Mouse (Mus musculus) lung, embryonic 15.5 days (tissue): ENCODE measurements around the gene Prkg1. TPM values are rescaled to one million over a fixed set of nuclear protein-coding genes. Genes with fewer than 3 reads are reported as not detected.
A peak's percentile ranks its signal among the peaks of the same experiment; 100 is the strongest.

Source experiments
- ATAC-seq: fragments of 200-750 bp; cut with Nextera tagmentation; 2 replicates; pipeline ENCODE4 v1.8.0; 2017; ENCODE audit warnings: moderate number of reproducible peaks, borderline replicate concordance; ENCODE audit not compliant: low FRiP score, low TSS enrichment; ENCODE audit errors: extremely low read depth
- H3K27ac ChIP-seq: fragments of 300-500 bp; sonication (generic); 2 replicates; pipeline ENCODE4 v1.5.1; 2015; ENCODE audit warnings: moderate library complexity, mild to moderate bottlenecking, inconsistent platforms
- H3K27me3 ChIP-seq: fragments of 300-500 bp; sonication (generic); 2 replicates; pipeline ENCODE4 v1.6.1; 2015; ENCODE audit warnings: inconsistent platforms
- H3K36me3 ChIP-seq: fragments of 300-500 bp; sonication (generic); 2 replicates; pipeline ENCODE4 v1.6.1; 2015; ENCODE audit warnings: inconsistent platforms
- H3K4me1 ChIP-seq: fragments of 300-500 bp; sonication (generic); 2 replicates; pipeline ENCODE4 v1.6.1; 2015; ENCODE audit warnings: inconsistent platforms
- H3K4me2 ChIP-seq: fragments of 300-500 bp; sonication (generic); 2 replicates; pipeline ENCODE4 v1.6.1; 2015; ENCODE audit warnings: inconsistent platforms, mild to moderate bottlenecking, moderate library complexity
- H3K4me3 ChIP-seq: fragments of 300-500 bp; sonication (generic); 2 replicates; pipeline ENCODE4 v1.5.1; 2015; ENCODE audit warnings: mild to moderate bottlenecking, inconsistent platforms
- H3K9ac ChIP-seq: fragments of 300-500 bp; sonication (generic); 2 replicates; pipeline ENCODE4 v1.6.1; 2015; ENCODE audit warnings: inconsistent platforms
- H3K9me3 ChIP-seq: fragments of 300-500 bp; sonication (generic); 2 replicates; pipeline ENCODE4 v1.6.1; 2016; ENCODE audit warnings: inconsistent platforms
- WGBS: fragments of 180-500 bp; shearing (Covaris S2); methylation state at CpG from one replicate; pipeline ENCODE4 v1.1.7; 2015; 5-methylcytosine and 5-hydroxymethylcytosine counted together
- polyA plus RNA-seq: library from polyadenylated mRNA; unstranded; fragments of >200 nt; fragmentation: Nextera tagmentation; extraction: Ambion mirVana; gene quantifications from 2 replicates; pipeline ENCODE4 v1.2.1, GENCODE M21; 2015

Prkg1 gene
- polyA plus RNA-seq, 1 experiment from 2014 or later, result 6.5 TPM

DNA sequence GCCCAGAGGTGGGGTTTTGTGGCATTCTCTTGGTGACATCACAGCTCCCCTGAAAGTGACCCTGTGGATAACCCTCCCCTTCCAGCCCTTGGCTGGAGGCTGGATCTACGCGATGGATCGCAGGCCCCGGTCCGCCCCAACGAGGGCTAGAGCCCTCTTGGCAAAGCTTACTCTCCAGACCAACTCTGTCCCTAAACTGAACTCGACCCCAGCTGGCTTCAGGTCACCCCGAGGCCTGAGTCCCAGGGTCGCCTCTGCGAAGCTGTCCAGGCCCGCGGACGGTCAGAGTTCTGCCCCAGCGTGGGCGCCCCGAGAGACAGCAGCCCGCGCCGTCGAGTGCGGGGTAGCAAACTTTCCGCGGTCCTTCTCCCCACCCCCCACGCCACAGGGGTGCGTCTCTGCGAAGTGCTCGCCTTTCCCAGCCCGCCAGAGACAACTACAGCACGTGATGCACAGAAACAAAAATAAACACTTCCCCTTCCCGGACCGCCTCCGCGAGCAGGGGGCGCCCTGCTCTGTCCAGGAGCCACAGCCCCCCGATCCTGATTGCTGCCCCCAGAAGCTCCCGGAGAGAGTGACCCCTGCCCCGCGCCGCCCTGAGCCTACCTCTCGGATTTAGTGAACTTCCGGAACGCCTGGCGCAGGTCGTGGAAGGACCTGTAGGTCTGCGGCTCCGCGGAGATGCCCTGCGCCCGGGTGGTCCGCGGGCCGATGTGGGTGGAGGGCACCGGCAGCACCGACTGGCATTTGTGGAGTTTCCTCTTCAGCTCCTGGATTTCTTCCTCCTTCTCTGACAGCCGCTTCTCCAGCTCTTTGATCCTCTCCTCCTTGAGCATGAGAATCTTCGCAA is 657 bp downstream of the Prkg1 start:
- peak; percentile 39 for ATAC-seq
- no peaks in the 10 kb centered on the region for H3K36me3 ChIP-seq
- peak overlapping the region; percentile 91 for H3K4me2 ChIP-seq
- H3K4me3 ChIP-seq, result peak overlapping the region; percentile 65
- H3K9ac ChIP-seq, result peak overlapping the region; percentile 63
- WGBS, result 1% methylated on average over 56 of the region's 56 CpGs
- H3K27me3 ChIP-seq, result no peaks in the 10 kb centered on the region
- H3K9me3 ChIP-seq, result no peaks in the 10 kb centered on the region
- H3K27ac ChIP-seq, result peak overlapping the region; percentile 91
- H3K4me1 ChIP-seq, result peaks cover 23% of the 10 kb centered on the region

- H3K27ac ChIP-seq, result peak overlapping the region; percentile 91
- H3K9ac ChIP-seq, result peak overlapping the region; percentile 63
These were observed 1.5 kb downstream of the Prkg1 start for GRCm38 (mm10) chr19:31763246-31763821.

GRCm38 (mm10) chr19:31762411-31763245 is 2.2 kb downstream of the Prkg1 start:
- H3K9me3 ChIP-seq, result no peaks in the 10 kb centered on the region
- H3K9ac ChIP-seq, result peak overlapping the region; percentile 63
- H3K36me3 ChIP-seq, result no peaks in the 10 kb centered on the region
- H3K27me3 ChIP-seq, result no peaks in the 10 kb centered on the region
- peaks cover 23% of the 10 kb centered on the region for H3K4me1 ChIP-seq
- peak; percentile 86 for ATAC-seq
- WGBS, result under 1% methylated on average over 24 of the region's 24 CpGs
- H3K4me3 ChIP-seq, result peak overlapping the region; percentile 65
- peak overlapping the region; percentile 91 for H3K4me2 ChIP-seq
- H3K27ac ChIP-seq, result peak overlapping the region; percentile 91

More at GRCm38 (mm10) chr19:31763246-31763821, 1.5 kb downstream of the Prkg1 start:
- ATAC-seq, result no peak
- Histone ChIP-seq H3K9me3 (no peaks in the 10 kb centered on the region), H3K4me1 (peaks cover 23% of the 10 kb centered on the region), H3K4me2 (peak overlapping the region; percentile 91), H3K27me3 (no peaks in the 10 kb centered on the region), H3K4me3 (peak overlapping the region; percentile 65), H3K36me3 (no peaks in the 10 kb centered on the region)
- 11% methylated on average over 20 of the region's 20 CpGs for WGBS

DNA sequence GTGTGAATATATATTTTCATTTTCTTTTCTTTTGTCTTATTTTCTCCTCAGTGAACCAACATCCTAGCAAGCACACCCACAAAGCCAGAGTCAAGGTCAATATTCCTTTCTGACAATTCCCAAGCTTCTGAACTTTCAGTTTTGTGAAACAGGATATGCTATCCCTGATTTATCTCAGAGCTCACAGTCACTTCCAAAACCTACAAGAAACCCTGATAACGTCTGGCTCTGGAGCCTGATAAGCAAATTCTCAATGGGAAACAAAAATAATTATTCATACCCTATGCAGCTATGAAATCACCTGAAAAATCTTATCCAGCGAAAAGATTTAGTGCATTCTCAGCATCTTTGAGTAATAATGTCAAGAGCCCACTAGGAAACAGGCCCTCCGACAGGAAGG is 5.0 kb downstream of the Prkg1 start:
- Histone ChIP-seq H3K27ac (no peak overlapping the region), H3K36me3 (no peaks in the 10 kb centered on the region), H3K9ac (no peak overlapping the region), H3K4me2 (no peak overlapping the region), H3K4me3 (no peak overlapping the region), H3K27me3 (no peaks in the 10 kb centered on the region), H3K4me1 (peaks cover 33% of the 10 kb centered on the region), H3K9me3 (no peaks in the 10 kb centered on the region)
- WGBS, result 49% methylated on average over 3 of the region's 3 CpGs
- no peak for ATAC-seq

GRCm38 (mm10) chr19:31755929-31756792 is 8.7 kb downstream of the Prkg1 start:
- H3K9me3 ChIP-seq, result no peaks in the 10 kb centered on the region
- no peaks in the 10 kb centered on the region for H3K36me3 ChIP-seq
- no peak overlapping the region for H3K27ac ChIP-seq
- H3K4me3 ChIP-seq, result no peak overlapping the region
- H3K4me2 ChIP-seq, result peak overlapping the region; percentile 41
- peak; percentile 23 for ATAC-seq
- no peak overlapping the region for H3K9ac ChIP-seq
- WGBS, result 46% methylated on average over 11 of the region's 11 CpGs
- peaks cover 33% of the 10 kb centered on the region for H3K4me1 ChIP-seq
- no peaks in the 10 kb centered on the region for H3K27me3 ChIP-seq

DNA sequence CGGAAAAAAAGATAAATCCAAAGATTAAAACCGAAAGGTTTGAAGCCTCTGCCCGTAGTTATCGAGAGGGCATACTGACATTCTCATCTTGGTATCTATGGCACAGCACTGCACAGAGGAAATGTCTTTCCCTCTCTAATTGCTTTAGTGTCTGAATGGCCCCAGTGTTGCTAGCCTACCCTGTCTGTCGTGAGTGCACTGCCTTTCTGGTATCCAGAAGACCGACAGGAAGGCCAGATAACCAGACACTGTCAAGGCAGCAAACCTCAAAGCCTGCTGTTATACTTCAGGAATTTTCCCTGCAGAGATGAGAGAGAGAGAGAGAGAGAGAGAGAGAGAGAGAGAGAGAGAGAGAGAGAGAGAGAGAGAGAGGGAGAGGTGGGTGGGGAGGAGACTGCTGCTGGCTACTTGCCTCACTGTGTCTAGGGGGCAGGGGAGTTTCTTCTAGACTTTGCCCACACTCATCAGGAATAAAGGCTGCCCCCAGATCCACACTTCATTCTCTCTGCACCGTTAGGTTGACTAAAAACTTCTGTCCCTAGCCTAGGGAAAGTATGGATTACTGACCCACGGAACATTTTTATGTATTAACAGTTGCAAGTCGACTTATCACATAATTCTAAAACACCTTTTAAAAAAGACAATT is 10.1 kb downstream of the Prkg1 start:
- H3K4me3 ChIP-seq, result no peak overlapping the region
- WGBS, result 39% methylated on average over 9 of the region's 9 CpGs
- H3K4me1 ChIP-seq, result peaks cover 36% of the 10 kb centered on the region
- H3K36me3 ChIP-seq, result no peaks in the 10 kb centered on the region
- H3K4me2 ChIP-seq, result no peak overlapping the region
- H3K27ac ChIP-seq, result no peak overlapping the region
- no peaks in the 10 kb centered on the region for H3K9me3 ChIP-seq
- no peak for ATAC-seq
- no peaks in the 10 kb centered on the region for H3K27me3 ChIP-seq
- no peak overlapping the region for H3K9ac ChIP-seq

- H3K27ac ChIP-seq, result peak overlapping the region; percentile 68
- H3K4me1 ChIP-seq, result peaks cover 33% of the 10 kb centered on the region
- 14% methylated on average over 11 of the region's 11 CpGs for WGBS
- H3K4me2 ChIP-seq, result no peak overlapping the region
- peak; percentile 86; the same call in 1 of the 2 replicates for ATAC-seq
- no peak overlapping the region for H3K4me3 ChIP-seq
- no peaks in the 10 kb centered on the region for H3K9me3 ChIP-seq
- no peak overlapping the region for H3K9ac ChIP-seq
- H3K36me3 ChIP-seq, result no peaks in the 10 kb centered on the region
- no peaks in the 10 kb centered on the region for H3K27me3 ChIP-seq
These were observed 13.7 kb downstream of the Prkg1 start for GRCm38 (mm10) chr19:31750976-31751676.

DNA sequence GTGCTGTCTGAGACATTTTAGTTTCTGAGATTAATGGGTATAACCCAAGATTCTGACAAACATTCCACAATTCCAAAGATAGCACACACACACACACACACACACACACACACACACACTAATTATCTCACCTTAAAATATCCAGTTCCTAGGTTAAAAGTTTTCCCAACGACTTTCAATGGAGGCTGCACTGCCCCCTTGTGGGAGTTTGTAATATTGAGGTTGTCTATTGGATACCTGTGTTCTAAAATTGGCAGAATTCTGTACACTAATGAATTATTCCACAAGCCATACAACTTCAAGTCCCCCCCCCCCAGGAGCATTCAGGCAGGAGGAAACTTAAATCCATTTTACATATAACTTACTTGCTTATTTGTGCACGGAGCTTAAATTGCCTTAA is 18.2 kb downstream of the Prkg1 start:
- H3K9ac ChIP-seq, result no peak overlapping the region
- no peaks in the 10 kb centered on the region for H3K36me3 ChIP-seq
- 22% methylated on average over 2 of the region's 2 CpGs for WGBS
- no peak for ATAC-seq
- no peak overlapping the region for H3K4me3 ChIP-seq
- H3K4me2 ChIP-seq, result no peak overlapping the region
- H3K27ac ChIP-seq, result no peak overlapping the region
- H3K4me1 ChIP-seq, result peaks cover 18% of the 10 kb centered on the region
- H3K27me3 ChIP-seq, result no peaks in the 10 kb centered on the region
- H3K9me3 ChIP-seq, result no peaks in the 10 kb centered on the region

- Histone ChIP-seq H3K36me3 (no peaks in the 10 kb centered on the region), H3K9ac (no peak overlapping the region), H3K4me1 (peaks cover 11% of the 10 kb centered on the region; the same call in 1 of the 2 replicates), H3K9me3 (no peaks in the 10 kb centered on the region), H3K27me3 (no peaks in the 10 kb centered on the region), H3K27ac (peak overlapping the region; percentile 39), H3K4me3 (no peak overlapping the region), H3K4me2 (no peak overlapping the region)
- ATAC-seq, result peak; percentile 83; the same call in 1 of the 2 replicates
- 42% methylated on average over 8 of the region's 8 CpGs for WGBS
These were observed 21.4 kb downstream of the Prkg1 start for GRCm38 (mm10) chr19:31743241-31744045.

- Histone ChIP-seq H3K27ac (no peak overlapping the region), H3K9me3 (no peaks in the 10 kb centered on the region), H3K27me3 (no peaks in the 10 kb centered on the region), H3K4me3 (no peak overlapping the region), H3K4me1 (no peaks in the 10 kb centered on the region), H3K9ac (no peak overlapping the region), H3K4me2 (no peak overlapping the region), H3K36me3 (no peaks in the 10 kb centered on the region)
- no peak for ATAC-seq
- WGBS, result 80% methylated on average over 6 of the region's 6 CpGs
These were observed 49.9 kb downstream of the Prkg1 start for GRCm38 (mm10) chr19:31714900-31715299.
